Mouse (Mus musculus) retina, adult 2 months (tissue): Measurements from ENCODE around the gene Tnmd.

Experiments
- DNase-seq: peaks from one replicate; pipeline ENCODE4 v3.0.0-alpha.2; 2012; ENCODE audit warnings: low read depth, low spot score

The Tnmd gene

GRCm38 (mm10) chrX:133850680-133851079 is at the start of gene Tnmd:
Gene Tnmd (plus strand): TSS chrX:133850980.
- no peak for DNase-seq

DNA sequence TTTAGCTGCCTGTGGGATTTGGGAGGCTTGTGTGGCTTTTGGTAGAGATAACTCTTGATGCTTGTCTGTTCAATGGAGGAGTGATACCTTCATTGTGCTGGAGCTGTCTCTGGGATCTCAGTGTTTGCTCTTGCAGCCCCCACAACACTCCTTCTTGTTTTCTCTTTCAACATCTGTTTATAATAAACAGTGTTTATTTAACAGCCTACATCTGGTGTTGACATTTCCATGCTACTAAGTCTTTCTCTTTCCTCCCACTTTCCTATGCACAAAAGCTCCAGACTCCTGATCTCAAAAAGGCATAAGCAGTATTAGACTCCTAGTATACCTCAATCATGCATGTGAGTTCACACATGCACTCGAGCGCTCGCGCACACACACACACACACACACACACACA is 2.9 kb downstream of the Tnmd start:
- no peak for DNase-seq

DNA sequence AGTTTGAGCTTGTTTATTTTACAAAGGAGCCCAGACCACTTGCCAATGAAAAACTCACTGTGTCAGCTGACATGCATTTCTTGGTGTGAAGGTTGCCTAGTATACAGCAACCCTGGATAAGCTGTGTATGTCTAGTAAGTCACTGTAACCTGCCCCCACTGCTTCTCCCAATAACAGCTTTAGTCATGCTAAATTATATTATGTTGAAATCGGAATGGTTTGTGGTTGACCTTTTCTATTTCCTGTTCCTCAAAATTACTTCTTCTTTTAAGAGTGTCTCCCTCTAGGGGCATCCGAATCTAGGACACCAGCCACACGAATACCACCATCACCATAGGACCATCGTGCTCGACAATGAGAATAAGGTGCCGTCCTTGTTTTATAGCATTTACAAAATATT is 19.0 kb downstream of the Tnmd start:
- DNase-seq: no peak

DNA sequence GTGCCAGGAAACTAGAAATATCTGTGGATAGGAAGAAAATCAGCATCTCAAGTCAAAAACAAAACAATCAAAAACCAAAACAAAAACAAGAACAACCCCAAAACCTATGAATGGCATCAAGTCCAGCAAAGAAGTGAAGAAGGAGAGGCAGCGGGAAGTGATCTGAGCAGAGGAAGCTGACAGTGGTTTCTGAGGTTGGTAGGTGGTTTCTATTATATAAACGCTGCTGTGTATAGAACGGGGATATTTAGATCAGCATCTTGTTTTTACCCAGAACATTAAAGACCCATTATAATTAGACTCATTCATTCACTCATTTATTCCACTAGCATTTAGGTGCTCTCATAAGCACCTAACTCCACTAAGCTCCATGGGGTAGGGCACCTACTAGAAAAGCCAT is 36.5 kb downstream of the Tnmd start:
- no peak for DNase-seq

DNA sequence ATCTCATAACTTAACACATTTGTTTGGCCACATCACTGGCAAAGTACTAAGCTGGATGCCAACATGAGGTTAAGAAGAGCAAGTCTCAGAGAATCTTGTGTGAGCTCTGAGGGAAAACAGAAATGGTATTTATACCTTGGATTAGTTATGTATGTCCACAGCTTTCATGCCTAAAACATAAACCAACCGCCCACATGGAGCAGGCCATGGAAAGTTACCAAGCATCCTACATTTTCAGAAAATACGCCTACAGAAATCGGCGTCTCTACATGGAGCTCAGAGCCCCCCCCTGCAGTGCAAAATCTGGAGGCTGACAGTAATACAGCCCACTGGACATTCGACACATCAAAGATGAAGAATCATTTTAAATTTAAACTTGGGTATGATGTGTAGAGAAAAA is 37.3 kb downstream of the Tnmd start:
- no peak for DNase-seq

DNA sequence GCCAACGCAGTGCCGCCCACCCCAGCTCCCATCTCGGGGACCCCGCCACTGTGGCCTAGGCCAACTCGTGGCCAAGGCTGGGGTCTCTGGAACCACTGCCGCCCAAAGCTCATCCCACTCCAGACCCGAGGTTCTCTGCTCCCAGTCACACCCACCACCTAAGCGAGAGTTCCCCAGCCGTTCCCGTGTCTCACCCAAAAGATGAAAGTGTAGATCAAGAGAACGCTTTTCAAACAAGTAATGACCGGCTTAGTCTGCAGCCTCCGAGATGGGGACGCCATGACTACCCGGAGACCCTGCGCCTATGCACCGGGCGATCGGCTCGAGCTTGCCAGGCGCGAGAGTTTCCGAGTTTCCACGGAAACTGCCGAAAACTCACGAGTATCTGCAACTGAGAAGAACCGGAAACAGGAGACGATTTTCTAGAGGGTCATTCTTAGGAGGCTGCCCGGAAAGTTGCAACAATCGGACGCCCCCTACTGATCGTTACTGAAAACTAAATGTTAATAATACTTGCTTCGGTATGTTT is 47.3 kb downstream of the Tnmd start, which contains the start of gene Tspan6:
TSS of gene Tspan6 (minus strand) at position 416 of the 529 bp plus-strand sequence.
- DNase-seq: peak; percentile 15

- DNase-seq: no peak
These were observed 57.5 kb downstream of the Tnmd start, which contains the start of gene Srpx2 for GRCm38 (mm10) chrX:133908261-133908660. Gene Srpx2 (plus strand): TSS chrX:133908426.

GRCm38 (mm10) chrX:133911397-133912103 is 60.8 kb downstream of the Tnmd start:
- no peak for DNase-seq

DNA sequence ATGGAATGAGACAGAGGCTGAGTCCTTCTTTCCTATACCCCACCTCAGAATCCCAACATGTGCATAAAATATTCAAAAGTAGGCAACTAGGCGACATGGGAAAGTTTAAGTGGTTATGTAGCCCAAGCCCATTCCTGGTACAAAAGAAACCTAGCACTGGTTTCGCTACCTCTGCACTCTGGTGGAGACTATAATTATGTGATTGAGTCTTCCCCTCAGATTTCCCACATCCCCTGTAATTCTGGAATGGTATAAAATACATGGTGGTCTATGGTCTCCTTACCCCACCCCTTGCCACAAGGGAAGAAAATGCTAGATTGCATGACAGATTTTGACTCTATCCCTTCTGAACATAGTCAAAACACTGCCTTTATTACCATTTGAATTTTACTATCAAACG is 62.2 kb downstream of the Tnmd start:
- no peak for DNase-seq

DNA sequence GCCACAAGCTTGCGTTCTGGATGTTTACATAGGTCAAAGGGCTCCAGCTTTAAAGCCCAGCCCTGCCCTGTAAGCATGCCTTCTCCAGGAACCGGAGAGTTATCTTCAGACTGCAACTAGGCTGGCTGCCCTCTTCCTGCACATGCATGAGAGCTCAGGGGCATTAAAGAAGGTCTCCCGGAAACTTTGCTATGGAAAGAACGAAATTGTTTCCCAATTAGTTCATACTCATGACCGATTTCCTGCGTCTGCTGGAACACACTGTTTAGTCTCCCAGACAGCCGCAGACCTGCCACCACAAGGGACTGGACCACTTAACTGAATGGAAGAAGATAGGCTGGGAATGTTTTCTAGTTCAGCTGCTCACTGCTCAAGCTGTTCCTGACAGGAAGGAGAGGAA is 63.4 kb downstream of the Tnmd start:
- DNase-seq: no peak
